Mouse (Mus musculus) left cerebral cortex, adult 6 months (tissue): ENCODE results near the gene Raver2. TPM values are rescaled to one million over a fixed set of nuclear protein-coding genes. Genes with fewer than 3 reads are reported as not detected.

Experiments
- long read RNA-seq, 2 experiments: library from polyadenylated mRNA; unstranded; transcript quantifications; one replicate each; pipeline ENCODE4 v2.0.0; 2019 to 2020
- polyA plus RNA-seq: library from polyadenylated mRNA; unstranded; fragments of <200 nt; fragmentation: Nextera tagmentation; gene quantifications from 2 replicates; pipeline ENCODE4 v1.2.3, GENCODE M21; 2021

The Raver2 gene
- polyA plus RNA-seq: 1.3 and 2.4 TPM in 2 replicates
- long read RNA-seq, experiment 1, full-length matches to known transcripts: 2 of 17 reads
- long read RNA-seq, experiment 1, partial matches to known transcripts: 10 of 17 reads
- long read RNA-seq, experiment 1, other reads (novel, unspliced or antisense): 5 of 17 reads
- long read RNA-seq, experiment 2, partial matches to known transcripts: 0 of 6 reads
- long read RNA-seq, experiment 2, other reads (novel, unspliced or antisense): 6 of 6 reads

GRCm38 (mm10) chr4:101068786-101069153 lies at the start of gene Raver2:
Raver2 (plus strand) TSS chr4:101068983.

GRCm38 (mm10) chr4:101020596-101020995 lies 48.2 kb upstream of the Raver2 start, which contains the start of gene Gm10577:
Gm10577 (minus strand) TSS chr4:101020696.

Other genes starting within 250 kb of the Raver2 start
- gene Gm10577, start 48.3 kb upstream of the Raver2 start, polyA plus RNA-seq: not detected in 2 replicates
- gene Jak1, start 196.3 kb downstream of the Raver2 start, polyA plus RNA-seq: 33.6 and 57.3 TPM in 2 replicates